Mouse (Mus musculus) bone marrow, adult 2 months (tissue): ENCODE measurements around the gene Tm6sf2.

Experiments
- CTCF ChIP-seq: fragments of 200-500 bp; IDR thresholded peaks from 2 replicates; pipeline ENCODE4 v1.5.1; 2011; ENCODE audit warnings: low read length, control low read depth; ENCODE audit not compliant: control insufficient read depth, insufficient read depth
- POLR2A ChIP-seq: fragments of 200-500 bp; IDR thresholded peaks from 2 replicates; pipeline ENCODE4 v1.6.1; 2011; ENCODE audit warnings: low read depth, mild to moderate bottlenecking, control low read depth, low read length, borderline replicate concordance; ENCODE audit not compliant: control insufficient read depth

DNA sequence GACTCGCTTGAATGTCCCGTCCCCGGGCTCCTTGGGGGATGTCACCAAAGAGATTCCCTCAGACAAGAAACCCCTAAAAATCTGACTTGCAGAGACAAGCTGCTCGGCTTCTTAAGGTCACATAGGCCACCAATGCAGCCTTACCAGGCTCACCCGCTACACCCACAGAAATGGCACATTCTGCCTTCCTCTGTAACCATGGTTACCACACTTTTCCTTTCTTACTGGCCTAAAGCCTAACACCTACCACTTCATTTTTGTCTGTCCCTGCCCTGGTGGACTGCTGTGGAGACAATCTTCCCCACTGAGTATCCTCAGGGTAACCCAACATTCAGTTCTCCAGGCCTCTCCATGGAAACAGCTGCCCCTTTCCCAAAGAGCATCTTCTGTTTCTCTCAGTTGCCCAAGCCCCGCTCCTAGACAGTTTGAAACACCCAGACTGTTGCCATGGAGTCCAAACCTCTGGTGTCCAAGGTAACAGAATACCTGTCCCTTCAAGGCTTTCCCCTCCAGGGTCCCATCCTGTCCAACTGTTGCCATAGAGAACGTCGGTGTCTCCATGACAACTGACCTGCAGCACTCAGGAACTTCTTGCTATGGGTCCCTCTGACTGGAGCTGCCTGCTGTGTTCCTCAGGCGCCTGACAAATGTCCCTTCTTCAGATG is 16.7 kb downstream of the Tm6sf2 start:
- TF ChIP-seq CTCF (no peak), POLR2A (no peak)
